Mouse (Mus musculus) CH12.LX (cell line): Measurements from ENCODE around the gene Raver1. TPM values are rescaled to one million over a fixed set of nuclear protein-coding genes. Genes with fewer than 3 reads are reported as not detected.

ENCODE experiments used
- DNase-seq: peaks from one replicate; pipeline ENCODE4 v3.0.0-alpha.2; 2013; ENCODE audit errors: extremely low read depth
- H3K27ac ChIP-seq: 2 replicates; pipeline ENCODE4 v1.5.1; 2012; ENCODE audit warnings: low read depth, mild to moderate bottlenecking, control low read depth, moderate library complexity; ENCODE audit not compliant: insufficient read depth
- H3K27me3 ChIP-seq: replicated peaks from 2 replicates; pipeline ENCODE3; 2012; ENCODE audit warnings: inconsistent platforms
- H3K36me3 ChIP-seq, 2 experiments: replicated peaks in 1 of 2; 2 replicates each; pipeline versions ENCODE3 to v1.6.1; 2012; ENCODE audit warnings: inconsistent platforms in 1 of 2, low read length in 1 of 2, mild to moderate bottlenecking in 1 of 2, mixed read lengths in 1 of 2, moderate library complexity in 1 of 2; ENCODE audit not compliant: control insufficient read depth in 1 of 2, insufficient read depth in 1 of 2
- H3K4me1 ChIP-seq, 2 experiments: 2 replicates each; pipeline ENCODE4 v1.6.1; 2012; ENCODE audit warnings: inconsistent platforms in 1 of 2, moderate library complexity in 1 of 2; ENCODE audit not compliant: insufficient read depth in 2 of 2, control insufficient read depth in 1 of 2
- H3K4me2 ChIP-seq: 2 replicates; pipeline ENCODE4 v1.6.1; 2012; ENCODE audit warnings: low read depth, mild to moderate bottlenecking, control low read depth; ENCODE audit not compliant: poor library complexity, insufficient read depth, severe bottlenecking
- H3K4me3 ChIP-seq, 3 experiments: fragments of 150-350 bp in 1 of 3; sonication (generic) in 1 of 3; replicated peaks in 1 of 3; 2 replicates each; pipeline versions ENCODE3 to v1.5.1; 2011 to 2012; ENCODE audit warnings: low read depth in 2 of 3, low read length in 2 of 3, mild to moderate bottlenecking in 2 of 3, moderate library complexity in 2 of 3, control low read depth in 1 of 3, improper control_type of control experiment in 1 of 3, inconsistent platforms in 1 of 3, mixed read lengths in 1 of 3; ENCODE audit not compliant: poor library complexity in 1 of 3
- H3K79me2 ChIP-seq: replicated peaks from 2 replicates; pipeline ENCODE4 v1.6.1; 2012; ENCODE audit warnings: mild to moderate bottlenecking, moderate library complexity; ENCODE audit not compliant: control insufficient read depth, poor library complexity, insufficient read depth, severe bottlenecking; ENCODE audit errors: extremely low read depth
- H3K9ac ChIP-seq: 2 replicates; pipeline ENCODE4 v1.6.1; 2012; ENCODE audit warnings: low read depth, mild to moderate bottlenecking, control low read depth, moderate library complexity; ENCODE audit not compliant: insufficient read depth
- H3K9me3 ChIP-seq: replicated peaks from 2 replicates; pipeline ENCODE3; 2012; ENCODE audit warnings: low read length, inconsistent platforms, mixed read lengths
- BHLHE40 ChIP-seq: IDR thresholded peaks from 2 replicates; pipeline ENCODE4 v1.6.1; 2011; ENCODE audit warnings: mild to moderate bottlenecking, low read depth, low read length, improper control_type of control experiment
- CHD2 ChIP-seq: IDR thresholded peaks from 2 replicates; pipeline ENCODE4 v1.6.1; 2011; ENCODE audit warnings: low read length, improper control_type of control experiment
- CTCF ChIP-seq, 2 experiments: IDR thresholded peaks in 1 of 2; conservative IDR thresholded peaks in 1 of 2; 2 replicates each; pipeline ENCODE4 v1.5.1; 2011 to 2012; ENCODE audit warnings: low read depth in 2 of 2, low read length in 2 of 2, improper control_type of control experiment in 1 of 2, inconsistent platforms in 1 of 2, mild to moderate bottlenecking in 1 of 2, moderate library complexity in 1 of 2
- E2F4 ChIP-seq: IDR thresholded peaks from 2 replicates; pipeline ENCODE4 v1.6.1; 2011; ENCODE audit warnings: low read depth, low read length, improper control_type of control experiment; ENCODE audit not compliant: insufficient replicate concordance
- ELF1 ChIP-seq: IDR thresholded peaks from 2 replicates; pipeline ENCODE4 v1.6.1; 2014; ENCODE audit warnings: low read depth, mild to moderate bottlenecking, inconsistent platforms, low read length, improper control_type of control experiment
- EP300 ChIP-seq: IDR thresholded peaks from 2 replicates; pipeline ENCODE4 v1.6.1; 2011; ENCODE audit warnings: low read length, improper control_type of control experiment
- ETS1 ChIP-seq: conservative IDR thresholded peaks from 2 replicates; pipeline ENCODE4 v1.6.1; 2012; ENCODE audit warnings: low read depth, mild to moderate bottlenecking, inconsistent platforms, low read length, improper control_type of control experiment, moderate library complexity
- HCFC1 ChIP-seq: IDR thresholded peaks from 2 replicates; pipeline ENCODE4 v1.6.1; 2012; ENCODE audit warnings: low read depth, mild to moderate bottlenecking, inconsistent platforms, low read length, improper control_type of control experiment
- IRF4 ChIP-seq: IDR thresholded peaks from 2 replicates; pipeline ENCODE4 v1.6.1; 2014; ENCODE audit warnings: low read depth, mild to moderate bottlenecking, inconsistent platforms, low read length, improper control_type of control experiment
- JUND ChIP-seq: conservative IDR thresholded peaks from 2 replicates; pipeline ENCODE4 v1.6.1; 2011; ENCODE audit warnings: low read depth, low read length, improper control_type of control experiment
- KAT2A ChIP-seq: IDR thresholded peaks from 2 replicates; pipeline ENCODE4 v1.6.1; 2012; ENCODE audit warnings: low read length, improper control_type of control experiment, inconsistent platforms; ENCODE audit not compliant: insufficient replicate concordance
- MAFK ChIP-seq: IDR thresholded peaks from 2 replicates; pipeline ENCODE4 v1.6.1; 2011; ENCODE audit warnings: low read length, improper control_type of control experiment; ENCODE audit not compliant: insufficient replicate concordance
- MAX ChIP-seq: IDR thresholded peaks from 2 replicates; pipeline ENCODE4 v1.6.1; 2011; ENCODE audit warnings: low read length, improper control_type of control experiment
- MAZ ChIP-seq: IDR thresholded peaks from 2 replicates; pipeline ENCODE4 v1.6.1; 2012; ENCODE audit warnings: low read depth, mild to moderate bottlenecking, inconsistent platforms, low read length, improper control_type of control experiment, moderate library complexity
- MEF2A ChIP-seq: IDR thresholded peaks from 2 replicates; pipeline ENCODE4 v1.6.1; 2014; ENCODE audit warnings: low read depth, mild to moderate bottlenecking, inconsistent platforms, low read length, improper control_type of control experiment, borderline replicate concordance
- MXI1 ChIP-seq: IDR thresholded peaks from 2 replicates; pipeline ENCODE4 v1.6.1; 2011; ENCODE audit warnings: mild to moderate bottlenecking, low read depth, low read length, improper control_type of control experiment
- MYC ChIP-seq: IDR thresholded peaks from 2 replicates; pipeline ENCODE4 v1.6.1; 2011; ENCODE audit warnings: low read depth, mild to moderate bottlenecking, improper control_type of control experiment, low read length
- NELFE ChIP-seq: IDR thresholded peaks from 2 replicates; pipeline ENCODE4 v1.6.1; 2011; ENCODE audit warnings: low read depth, low read length, improper control_type of control experiment
- NRF1 ChIP-seq: IDR thresholded peaks from 2 replicates; pipeline ENCODE4 v1.6.1; 2014; ENCODE audit warnings: low read depth, mild to moderate bottlenecking, inconsistent platforms, low read length, improper control_type of control experiment, moderate library complexity
- PAX5 ChIP-seq: IDR thresholded peaks from 2 replicates; pipeline ENCODE4 v1.6.1; 2012; ENCODE audit warnings: low read length, inconsistent platforms, mixed read lengths
- RAD21 ChIP-seq: IDR thresholded peaks from 2 replicates; pipeline ENCODE4 v1.6.1; 2011; ENCODE audit warnings: low read depth, mild to moderate bottlenecking, low read length, improper control_type of control experiment, moderate library complexity
- RCOR1 ChIP-seq: conservative IDR thresholded peaks from 2 replicates; pipeline ENCODE4 v1.6.1; 2012; ENCODE audit warnings: low read depth, mild to moderate bottlenecking, inconsistent platforms, low read length, improper control_type of control experiment
- SIN3A ChIP-seq: IDR thresholded peaks from 2 replicates; pipeline ENCODE4 v1.6.1; 2012; ENCODE audit warnings: low read length, improper control_type of control experiment, inconsistent platforms
- TBP ChIP-seq: conservative IDR thresholded peaks from 2 replicates; pipeline ENCODE4 v1.6.1; 2011; ENCODE audit warnings: low read depth, low read length, improper control_type of control experiment
- TCF12 ChIP-seq: IDR thresholded peaks from 2 replicates; pipeline ENCODE4 v1.6.1; 2014; ENCODE audit warnings: low read depth, mild to moderate bottlenecking, inconsistent platforms, low read length, improper control_type of control experiment
- USF2 ChIP-seq: conservative IDR thresholded peaks from 2 replicates; pipeline ENCODE4 v1.6.1; 2011; ENCODE audit warnings: low read depth, low read length, improper control_type of control experiment
- ZC3H11A ChIP-seq: IDR thresholded peaks from 2 replicates; pipeline ENCODE4 v1.6.1; 2012; ENCODE audit warnings: low read depth, mild to moderate bottlenecking, inconsistent platforms, low read length, improper control_type of control experiment
- dilution Hi-C: fragments of 300-500 bp; cut with MboI; formaldehyde crosslinking; loops from 2 replicates; pipeline ENCODE4 v1.14.3; 2020; ENCODE audit warnings: low sequenced_read_pairs; ENCODE audit not compliant: extremely low pct_unique_long_range_greater_than_20kb, extremely low pct_ligation_motif_present
- in situ Hi-C: fragments of 300-500 bp; cut with MboI; formaldehyde crosslinking; loops from 3 replicates; pipeline ENCODE4 v1.14.3; 2019; ENCODE audit warnings: low sequenced_read_pairs, low pct_ligation_motif_present, low pct_unique_long_range_greater_than_20kb, mixed read lengths
- polyA plus RNA-seq: library from polyadenylated mRNA; unstranded; fragments of >175 nt; gene quantifications from 2 replicates; pipeline ENCODE4 v1.2.1, GENCODE M21; 2012; ENCODE audit warnings: low read depth; ENCODE audit not compliant: insufficient read length
- total RNA-seq, 2 experiments: library from RNA; depleted of rRNA; stranded (reverse); fragments of 300-350 nt in 1 of 2; fragments of >200 nt in 1 of 2; gene quantifications; 2 replicates each; pipeline ENCODE4 v1.2.3; 2012 to 2014

The Raver1 gene
- total and polyA plus RNA-seq, 3 experiments: 18.9 to 101 (median 30.8) TPM

DNA sequence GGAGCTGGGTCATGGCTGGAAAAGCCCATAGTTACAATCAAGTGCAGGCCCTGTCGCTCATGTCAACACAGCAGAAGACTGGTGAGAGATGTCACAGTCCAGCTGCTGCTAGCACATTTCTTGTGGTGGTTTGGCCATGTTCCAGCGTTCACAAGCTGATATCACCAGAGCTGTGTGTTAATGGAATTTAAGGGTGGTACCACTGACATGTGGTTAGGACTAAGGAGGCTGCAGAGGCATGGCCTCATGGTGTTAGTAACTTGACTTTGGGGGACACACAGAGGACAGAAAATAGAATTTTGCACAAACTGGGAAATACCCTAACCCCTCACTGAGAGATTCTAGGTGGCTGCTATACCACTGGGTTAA, 34.4 kb upstream of the Raver1 start:
- peak; percentile 70 for TF ChIP-seq EP300
- no peak for TF ChIP-seq JUND
- TF ChIP-seq MAFK: 0 out of 2 replicates have a peak, but pooled peaks have one; percentile 14
- no peak for TF ChIP-seq RCOR1
- peak; percentile 74; the same call in 1 of the 2 replicates for TF ChIP-seq MEF2A
- TF ChIP-seq ELF1: no peak
- 0 out of 2 replicates have a peak, but pooled peaks have one; percentile 26 for TF ChIP-seq CHD2
- TF ChIP-seq KAT2A: 0 out of 2 replicates have a peak, but pooled peaks have one; percentile 23
- TF ChIP-seq RAD21: no peak; the same call in 1 of the 2 replicates
- no peak for TF ChIP-seq ZC3H11A
- TF ChIP-seq MAZ: no peak
- TF ChIP-seq MAX: peak; percentile 90
- peak; percentile 71; the same call in 1 of the 2 replicates for TF ChIP-seq TCF12
- TF ChIP-seq CTCF (conservative IDR thresholded peaks at IDR 0.05 in 1 of 2, IDR thresholded peaks at IDR 0.05 in 1 of 2; ENCODE audit: low read depth in 2 of 2, low read length in 2 of 2): no peak
- peak; percentile 81 for TF ChIP-seq MXI1
- peak; percentile 85 for TF ChIP-seq BHLHE40
- TF ChIP-seq NRF1: no peak
- no peak for TF ChIP-seq IRF4
- 0 out of 2 replicates have a peak, but pooled peaks have one; percentile 9 for TF ChIP-seq HCFC1
- TF ChIP-seq USF2: no peak
- peak; percentile 82 for TF ChIP-seq SIN3A
- no peak; the same call in 1 of the 2 replicates for TF ChIP-seq NELFE
- peak; percentile 93 for TF ChIP-seq MYC
- no peak for TF ChIP-seq TBP
- TF ChIP-seq E2F4: no peak
- TF ChIP-seq ETS1: peak; percentile 90
- TF ChIP-seq PAX5: no peak
- TF ChIP-seq, all 38 proteins: peak for 13
- H3K79me2 ChIP-seq: peaks cover 27% of the 10 kb centered on the region
- H3K27ac ChIP-seq: peak overlapping the region; percentile 90
- no peaks in the 10 kb centered on the region for H3K9me3 ChIP-seq
- peaks cover 70 to 79% of the 10 kb centered on the region in 2 experiments for H3K36me3 ChIP-seq
- peak overlapping the region; percentile 8 for H3K4me2 ChIP-seq
- no peak overlapping the region for H3K4me3 ChIP-seq
- in situ Hi-C loops: loop anchor here (5.0 kb wide), 1 partner anchor 94 kb away; the partner anchor contains the start of gene Icam5
- DNase-seq: peak; percentile 64
- no peak overlapping the region for H3K9ac ChIP-seq
- H3K4me1 ChIP-seq: peaks cover 35 to 59% of the 10 kb centered on the region in 2 experiments
- dilution Hi-C loops: no loop called here
- H3K27me3 ChIP-seq: no peaks in the 10 kb centered on the region
